Mouse (Mus musculus): Measurements from ENCODE around the gene Pard3b. TPM values are rescaled to one million over a fixed set of nuclear protein-coding genes. Genes with fewer than 3 reads are reported as not detected.

Gene Pard3b
- total and polyA plus RNA-seq, 3 experiments: 2.2 to 13.9 (median 13.8) TPM

- no peak overlapping the region for H3K27ac ChIP-seq
- DNase-seq: no peak
- H3K27me3 ChIP-seq (ENCODE audit: control insufficient read depth, insufficient read depth, low read length): no peaks in the 10 kb centered on the region
- peaks cover 2% of the 10 kb centered on the region; the same call in 1 of the 2 replicates for H3K36me3 ChIP-seq (ENCODE audit: control insufficient read depth, insufficient read depth, low read length)
- intact Hi-C loops (cut with DNase I): loop anchor here (5.0 kb wide), 1 partner anchor 289 kb away; the partner anchor contains the start of gene Nrp2
- no peak overlapping the region for H3K4me3 ChIP-seq
- 75% methylated on average over 3 of the region's 3 CpGs for WGBS
- TF ChIP-seq EP300 (IDR thresholded peaks at IDR 0.05; ENCODE audit: insufficient read depth, low read depth, low read length): no peak
- no peak for TF ChIP-seq POLR2A (IDR thresholded peaks at IDR 0.05; ENCODE audit: insufficient read depth, low read depth, low read length)
- no peak for TF ChIP-seq CTCF (IDR thresholded peaks at IDR 0.05)
- no peak overlapping the region for H3K9ac ChIP-seq (ENCODE audit: low read depth, low read length)
- H3K79me2 ChIP-seq (replicated peaks; ENCODE audit: control insufficient read depth, insufficient read depth, low read length): no peaks in the 10 kb centered on the region
- peaks cover 7% of the 10 kb centered on the region for H3K4me1 ChIP-seq (ENCODE audit: control insufficient read depth, insufficient read depth, low read length)
Observed at GRCm38 (mm10) chr1:62412988-62413387, 774.4 kb downstream of the Pard3b start.

DNA sequence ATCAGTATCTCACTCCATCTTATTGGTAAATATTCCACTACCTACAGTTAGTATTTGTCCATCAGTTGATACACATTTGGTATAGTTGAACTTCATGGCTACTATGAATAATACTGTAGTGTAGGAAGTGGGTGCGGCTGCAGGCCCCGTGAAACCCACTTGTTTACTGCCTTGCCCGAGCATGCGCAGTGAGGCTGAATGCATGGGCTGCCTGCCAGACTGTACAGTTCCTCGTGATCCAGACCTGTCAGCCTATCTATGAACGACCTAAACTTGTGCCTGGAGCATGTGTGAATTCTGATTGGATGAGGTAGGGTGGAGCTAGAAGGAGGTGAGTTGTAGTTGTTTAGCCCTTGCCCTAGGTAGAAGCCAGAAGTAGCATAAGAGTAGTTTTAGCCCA is 775.9 kb downstream of the Pard3b start:
- intact Hi-C loops (cut with DNase I): loop anchor here (5.0 kb wide), 1 partner anchor 288 kb away; the partner anchor contains the start of gene Nrp2
- Histone ChIP-seq H3K4me3 (no peak overlapping the region), H3K9ac (ENCODE audit: low read depth, low read length) (no peak overlapping the region), H3K79me2 (replicated peaks; ENCODE audit: control insufficient read depth, insufficient read depth, low read length) (no peaks in the 10 kb centered on the region), H3K27ac (no peak overlapping the region), H3K4me1 (ENCODE audit: control insufficient read depth, insufficient read depth, low read length) (peaks cover 7% of the 10 kb centered on the region), H3K36me3 (ENCODE audit: control insufficient read depth, insufficient read depth, low read length) (peaks cover 2% of the 10 kb centered on the region; the same call in 1 of the 2 replicates), H3K27me3 (ENCODE audit: control insufficient read depth, insufficient read depth, low read length) (no peaks in the 10 kb centered on the region)
- TF ChIP-seq CTCF (IDR thresholded peaks at IDR 0.05) (no peak), EP300 (IDR thresholded peaks at IDR 0.05; ENCODE audit: insufficient read depth, low read depth, low read length) (no peak), POLR2A (IDR thresholded peaks at IDR 0.05; ENCODE audit: insufficient read depth, low read depth, low read length) (no peak)
- 42% methylated on average over 6 of the region's 6 CpGs for WGBS
- DNase-seq: no peak

GRCm38 (mm10) chr1:62416627-62417374 is 778.2 kb downstream of the Pard3b start:
- Histone ChIP-seq H3K4me1 (ENCODE audit: control insufficient read depth, insufficient read depth, low read length) (peaks cover 7% of the 10 kb centered on the region), H3K9ac (ENCODE audit: low read depth, low read length) (no peak overlapping the region), H3K79me2 (replicated peaks; ENCODE audit: control insufficient read depth, insufficient read depth, low read length) (no peaks in the 10 kb centered on the region), H3K27me3 (ENCODE audit: control insufficient read depth, insufficient read depth, low read length) (no peaks in the 10 kb centered on the region), H3K27ac (no peak overlapping the region), H3K4me3 (no peak overlapping the region), H3K36me3 (ENCODE audit: control insufficient read depth, insufficient read depth, low read length) (peaks cover 2% of the 10 kb centered on the region; the same call in 1 of the 2 replicates)
- WGBS: 57% methylated on average over 10 of the region's 10 CpGs
- TF ChIP-seq EP300 (IDR thresholded peaks at IDR 0.05; ENCODE audit: insufficient read depth, low read depth, low read length) (no peak), CTCF (IDR thresholded peaks at IDR 0.05) (no peak), POLR2A (IDR thresholded peaks at IDR 0.05; ENCODE audit: insufficient read depth, low read depth, low read length) (no peak)
- DNase-seq: no peak
- intact Hi-C loops (cut with DNase I): no loop called here

DNA sequence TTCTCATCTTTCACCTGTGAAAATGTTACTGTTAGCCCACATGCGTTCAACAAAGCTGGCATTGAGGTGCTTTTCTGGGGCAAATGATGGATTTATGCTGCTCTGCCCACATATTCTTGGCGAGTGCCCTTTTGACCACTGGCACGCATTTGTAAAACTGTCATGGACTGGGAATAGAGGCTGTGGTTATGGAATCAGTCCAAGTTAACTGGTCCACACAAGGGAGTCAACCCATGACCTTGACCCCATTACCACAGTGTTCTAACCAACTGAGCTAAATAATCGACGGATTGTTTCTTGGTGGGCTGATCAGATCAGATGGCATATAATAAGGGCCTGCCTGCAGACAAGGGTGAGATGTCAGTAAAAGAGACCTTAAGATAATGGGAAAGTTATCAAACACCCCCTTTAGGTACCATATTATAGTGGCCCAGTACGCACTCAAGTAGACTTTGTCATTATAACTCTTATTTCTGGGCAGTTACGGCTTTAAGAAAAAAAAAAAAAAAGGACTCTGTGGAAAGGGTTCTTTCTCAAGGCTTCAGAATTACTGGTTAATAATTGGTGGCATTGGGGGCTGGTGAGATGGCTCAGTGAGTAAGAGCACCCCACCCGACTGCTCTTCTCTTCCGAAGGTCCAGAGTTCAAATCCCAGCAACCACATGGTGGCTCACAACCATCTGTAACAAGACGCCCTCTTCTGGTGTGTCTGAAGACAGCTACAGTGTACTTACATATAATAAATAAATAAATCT is 784.4 kb downstream of the Pard3b start:
- DNase-seq: no peak
- Histone ChIP-seq H3K4me3 (no peak overlapping the region), H3K36me3 (ENCODE audit: control insufficient read depth, insufficient read depth, low read length) (no peaks in the 10 kb centered on the region), H3K27ac (no peak overlapping the region), H3K79me2 (replicated peaks; ENCODE audit: control insufficient read depth, insufficient read depth, low read length) (no peaks in the 10 kb centered on the region), H3K4me1 (ENCODE audit: control insufficient read depth, insufficient read depth, low read length) (no peaks in the 10 kb centered on the region), H3K9ac (ENCODE audit: low read depth, low read length) (no peak overlapping the region), H3K27me3 (ENCODE audit: control insufficient read depth, insufficient read depth, low read length) (no peaks in the 10 kb centered on the region)
- 92% methylated on average over 10 of the region's 10 CpGs for WGBS
- intact Hi-C loops (cut with DNase I): no loop called here
- no peak for TF ChIP-seq CTCF (IDR thresholded peaks at IDR 0.05)
- TF ChIP-seq EP300 (IDR thresholded peaks at IDR 0.05; ENCODE audit: insufficient read depth, low read depth, low read length): no peak
- TF ChIP-seq POLR2A (IDR thresholded peaks at IDR 0.05; ENCODE audit: insufficient read depth, low read depth, low read length): no peak

- no peaks in the 10 kb centered on the region for H3K79me2 ChIP-seq (replicated peaks; ENCODE audit: control insufficient read depth, insufficient read depth, low read length)
- no peak overlapping the region for H3K27ac ChIP-seq
- 91% methylated on average over 2 of the region's 2 CpGs for WGBS
- H3K4me1 ChIP-seq (ENCODE audit: control insufficient read depth, insufficient read depth, low read length): no peaks in the 10 kb centered on the region
- no peak for DNase-seq
- intact Hi-C loops (cut with DNase I): no loop called here
- H3K27me3 ChIP-seq (ENCODE audit: control insufficient read depth, insufficient read depth, low read length): no peaks in the 10 kb centered on the region
- no peak overlapping the region for H3K4me3 ChIP-seq
- TF ChIP-seq POLR2A (IDR thresholded peaks at IDR 0.05; ENCODE audit: insufficient read depth, low read depth, low read length): no peak
- TF ChIP-seq CTCF (IDR thresholded peaks at IDR 0.05): no peak
- no peak for TF ChIP-seq EP300 (IDR thresholded peaks at IDR 0.05; ENCODE audit: insufficient read depth, low read depth, low read length)
- no peaks in the 10 kb centered on the region for H3K36me3 ChIP-seq (ENCODE audit: control insufficient read depth, insufficient read depth, low read length)
- no peak overlapping the region for H3K9ac ChIP-seq (ENCODE audit: low read depth, low read length)
Observed at GRCm38 (mm10) chr1:62425369-62425768, 786.7 kb downstream of the Pard3b start.

DNA sequence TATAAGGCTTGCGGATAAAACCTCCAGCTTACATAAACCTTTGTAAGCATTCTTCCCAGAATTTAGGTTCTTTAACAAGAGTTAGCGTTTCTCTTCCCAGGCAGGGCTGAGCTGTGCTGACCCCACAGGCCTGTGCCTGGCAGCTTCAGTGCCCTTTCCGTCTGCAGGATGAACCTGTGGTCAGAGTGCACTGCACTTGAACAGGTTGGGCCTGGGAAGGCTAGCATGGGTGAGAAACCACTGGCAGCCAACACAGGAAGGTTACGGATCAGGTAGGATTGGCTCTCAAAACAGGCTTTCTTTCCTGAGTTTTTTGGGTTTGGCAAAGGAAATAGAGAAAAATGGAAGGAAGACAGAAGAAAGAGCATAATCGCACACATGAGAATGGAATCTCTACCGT is 790.1 kb downstream of the Pard3b start:
- no peak overlapping the region for H3K4me3 ChIP-seq
- TF ChIP-seq EP300 (IDR thresholded peaks at IDR 0.05; ENCODE audit: insufficient read depth, low read depth, low read length) (no peak), POLR2A (IDR thresholded peaks at IDR 0.05; ENCODE audit: insufficient read depth, low read depth, low read length) (no peak), CTCF (IDR thresholded peaks at IDR 0.05) (no peak)
- H3K27me3 ChIP-seq (ENCODE audit: control insufficient read depth, insufficient read depth, low read length): no peaks in the 10 kb centered on the region
- intact Hi-C loops (cut with DNase I): no loop called here
- H3K79me2 ChIP-seq (replicated peaks; ENCODE audit: control insufficient read depth, insufficient read depth, low read length): no peaks in the 10 kb centered on the region
- H3K4me1 ChIP-seq (ENCODE audit: control insufficient read depth, insufficient read depth, low read length): no peaks in the 10 kb centered on the region
- H3K27ac ChIP-seq: no peak overlapping the region
- 82% methylated on average over 6 of the region's 6 CpGs for WGBS
- no peaks in the 10 kb centered on the region for H3K36me3 ChIP-seq (ENCODE audit: control insufficient read depth, insufficient read depth, low read length)
- H3K9ac ChIP-seq (ENCODE audit: low read depth, low read length): no peak overlapping the region
- no peak for DNase-seq
